Mouse (Mus musculus): ENCODE measurements at regions not wholly inside any gene's neighbourhood (a gene's known extent, or its start where the extent isn't known, plus 50 kb on each side); places are given as distances from the start of the nearest gene placed in this dataset.

GRCm38 (mm10) chr6:52064176-52065015 lies 52.0 kb upstream of the Skap2 start:
- Histone ChIP-seq H3K9ac (ENCODE audit: low read depth, low read length) (no peak overlapping the region), H3K4me1 (replicated peaks; ENCODE audit: control insufficient read depth, insufficient read depth, low read length) (0 out of 2 replicates have a peak, but pooled peaks cover 2% of the 10 kb centered on the region), H3K4me3 (ENCODE audit: low read depth, low read length) (no peak overlapping the region), H3K9me3 (ENCODE audit: control insufficient read depth, low read length) (no peaks in the 10 kb centered on the region), H3K36me3 (ENCODE audit: control insufficient read depth, insufficient read depth, low read length) (no peaks in the 10 kb centered on the region), H3K27ac (ENCODE audit: low read depth, low read length) (no peak overlapping the region), H3K4me2 (replicated peaks; ENCODE audit: low read depth, low read length) (no peak overlapping the region), H3K27me3 (ENCODE audit: control insufficient read depth, insufficient read depth, low read length) (no peaks in the 10 kb centered on the region)
- 69% methylated on average over 13 of the region's 13 CpGs for WGBS
- ATAC-seq (ENCODE audit: low FRiP score) (no peak), DNase-seq (ENCODE audit: low spot score) (no peak)

Data from hindbrain, embryonic 11.5 days (tissue).